Mouse (Mus musculus) thymus, adult 2 months (tissue): Measurements from ENCODE around the gene Myo18a.

Experiments
- CTCF ChIP-seq: fragments of 200-500 bp; IDR thresholded peaks from 2 replicates; pipeline ENCODE4 v1.5.1; 2012; ENCODE audit warnings: mild to moderate bottlenecking, control low read depth, low read length, moderate library complexity, borderline replicate concordance; ENCODE audit not compliant: control insufficient read depth, poor library complexity, insufficient read depth; ENCODE audit errors: extremely low read depth
- POLR2A ChIP-seq: fragments of 200-500 bp; IDR thresholded peaks from 2 replicates; pipeline ENCODE4 v1.6.1; 2012; ENCODE audit warnings: mild to moderate bottlenecking, low read length, control low read depth, moderate library complexity; ENCODE audit not compliant: control insufficient read depth, poor library complexity, insufficient read depth; ENCODE audit errors: extremely low read depth

GRCm38 (mm10) chr11:77728587-77728986 is 34.5 kb upstream of the Myo18a start:
- TF ChIP-seq CTCF (no peak), POLR2A (no peak)
